Mouse (Mus musculus): ENCODE results near the gene Axdnd1. TPM values are rescaled to one million over a fixed set of nuclear protein-coding genes. Genes with fewer than 3 reads are reported as not detected.

Gene Axdnd1
- polyA plus RNA-seq, 1 experiment from 2014 or later: 0.30 TPM

GRCm38 (mm10) chr1:156460216-156460615 is 39.3 kb upstream of the Axdnd1 start:
- Histone ChIP-seq H3K4me2 (no peak overlapping the region), H3K9me3 (ENCODE audit: control insufficient read depth, low read length) (no peaks in the 10 kb centered on the region), H3K9ac (ENCODE audit: low read length) (no peak overlapping the region), H3K36me3 (ENCODE audit: control insufficient read depth, insufficient read depth, low read length) (no peaks in the 10 kb centered on the region), H3K27ac (ENCODE audit: low read depth, low read length) (no peak overlapping the region), H3K4me1 (ENCODE audit: control insufficient read depth, insufficient read depth, low read length) (no peaks in the 10 kb centered on the region), H3K27me3 (ENCODE audit: control insufficient read depth, insufficient read depth, low read length) (no peaks in the 10 kb centered on the region), H3K4me3 (ENCODE audit: low read depth, low read length) (no peak overlapping the region)
- DNase-seq (ENCODE audit: low spot score, missing footprints) (no peak), ATAC-seq (ENCODE audit: low FRiP score) (no peak)
- 91% methylated on average over 4 of the region's 4 CpGs for WGBS

- Histone ChIP-seq H3K9ac (ENCODE audit: low read length) (no peak overlapping the region), H3K4me1 (ENCODE audit: control insufficient read depth, insufficient read depth, low read length) (no peaks in the 10 kb centered on the region), H3K36me3 (ENCODE audit: control insufficient read depth, insufficient read depth, low read length) (no peaks in the 10 kb centered on the region), H3K27ac (ENCODE audit: low read depth, low read length) (no peak overlapping the region), H3K4me3 (ENCODE audit: low read depth, low read length) (no peak overlapping the region), H3K9me3 (ENCODE audit: control insufficient read depth, low read length) (no peaks in the 10 kb centered on the region), H3K4me2 (no peak overlapping the region), H3K27me3 (ENCODE audit: control insufficient read depth, insufficient read depth, low read length) (no peaks in the 10 kb centered on the region)
- ATAC-seq (ENCODE audit: low FRiP score) (no peak), DNase-seq (ENCODE audit: low spot score, missing footprints) (no peak)
- 84% methylated on average over 3 of the region's 3 CpGs for WGBS
Observed at GRCm38 (mm10) chr1:156459690-156460089, 38.7 kb upstream of the Axdnd1 start.

- no peaks in the 10 kb centered on the region for H3K36me3 ChIP-seq (ENCODE audit: control insufficient read depth, insufficient read depth, low read length)
- no peak overlapping the region for H3K4me3 ChIP-seq (ENCODE audit: low read depth, low read length)
- 85% methylated on average over 8 of the region's 8 CpGs for WGBS
- no peaks in the 10 kb centered on the region for H3K4me1 ChIP-seq (ENCODE audit: control insufficient read depth, insufficient read depth, low read length)
- no peaks in the 10 kb centered on the region for H3K9me3 ChIP-seq (ENCODE audit: control insufficient read depth, low read length)
- no peak overlapping the region for H3K9ac ChIP-seq (ENCODE audit: low read length)
- no peaks in the 10 kb centered on the region for H3K27me3 ChIP-seq (ENCODE audit: control insufficient read depth, insufficient read depth, low read length)
- H3K27ac ChIP-seq (ENCODE audit: low read depth, low read length): no peak overlapping the region
- H3K4me2 ChIP-seq: no peak overlapping the region
- ATAC-seq (ENCODE audit: low FRiP score) (no peak), DNase-seq (ENCODE audit: low spot score, missing footprints) (no peak)
Observed at GRCm38 (mm10) chr1:156458391-156459060, 37.6 kb upstream of the Axdnd1 start.

- no peaks in the 10 kb centered on the region for H3K27me3 ChIP-seq (ENCODE audit: control insufficient read depth, insufficient read depth, low read length)
- H3K4me2 ChIP-seq: no peak overlapping the region
- H3K27ac ChIP-seq (ENCODE audit: low read depth, low read length): no peak overlapping the region
- WGBS: 92% methylated on average over 2 of the region's 2 CpGs
- no peaks in the 10 kb centered on the region for H3K36me3 ChIP-seq (ENCODE audit: control insufficient read depth, insufficient read depth, low read length)
- 0 out of 2 replicates have a peak, but pooled peaks cover 2% of the 10 kb centered on the region for H3K4me1 ChIP-seq (ENCODE audit: control insufficient read depth, insufficient read depth, low read length)
- DNase-seq (ENCODE audit: low spot score, missing footprints) (no peak), ATAC-seq (ENCODE audit: low FRiP score) (no peak)
- H3K9me3 ChIP-seq (ENCODE audit: control insufficient read depth, low read length): no peaks in the 10 kb centered on the region
- no peak overlapping the region for H3K9ac ChIP-seq (ENCODE audit: low read length)
- H3K4me3 ChIP-seq (ENCODE audit: low read depth, low read length): no peak overlapping the region
Observed at GRCm38 (mm10) chr1:156455005-156455758, 34.2 kb upstream of the Axdnd1 start.

GRCm38 (mm10) chr1:156454384-156454783 is 33.4 kb upstream of the Axdnd1 start:
- H3K9ac ChIP-seq (ENCODE audit: low read length): no peak overlapping the region

GRCm38 (mm10) chr1:156453876-156454275 is 32.9 kb upstream of the Axdnd1 start:
- no peak overlapping the region for H3K27ac ChIP-seq (ENCODE audit: low read depth, low read length)
- H3K9me3 ChIP-seq (ENCODE audit: control insufficient read depth, low read length): no peaks in the 10 kb centered on the region
- no peak overlapping the region for H3K4me2 ChIP-seq
- 85% methylated on average over 10 of the region's 10 CpGs for WGBS
- H3K27me3 ChIP-seq (ENCODE audit: control insufficient read depth, insufficient read depth, low read length): no peaks in the 10 kb centered on the region
- no peak overlapping the region for H3K4me3 ChIP-seq (ENCODE audit: low read depth, low read length)
- H3K9ac ChIP-seq (ENCODE audit: low read length): no peak overlapping the region
- DNase-seq (ENCODE audit: low spot score, missing footprints) (no peak), ATAC-seq (ENCODE audit: low FRiP score) (no peak)
- 0 out of 2 replicates have a peak, but pooled peaks cover 2% of the 10 kb centered on the region for H3K4me1 ChIP-seq (ENCODE audit: control insufficient read depth, insufficient read depth, low read length)
- no peaks in the 10 kb centered on the region for H3K36me3 ChIP-seq (ENCODE audit: control insufficient read depth, insufficient read depth, low read length)

More at GRCm38 (mm10) chr1:156454384-156454783, 33.4 kb upstream of the Axdnd1 start:
- Histone ChIP-seq H3K9me3 (ENCODE audit: control insufficient read depth, low read length) (no peaks in the 10 kb centered on the region), H3K4me1 (ENCODE audit: control insufficient read depth, insufficient read depth, low read length) (0 out of 2 replicates have a peak, but pooled peaks cover 2% of the 10 kb centered on the region), H3K4me2 (no peak overlapping the region), H3K27me3 (ENCODE audit: control insufficient read depth, insufficient read depth, low read length) (no peaks in the 10 kb centered on the region), H3K4me3 (ENCODE audit: low read depth, low read length) (no peak overlapping the region), H3K36me3 (ENCODE audit: control insufficient read depth, insufficient read depth, low read length) (no peaks in the 10 kb centered on the region), H3K27ac (ENCODE audit: low read depth, low read length) (no peak overlapping the region)
- ATAC-seq (ENCODE audit: low FRiP score) (no peak), DNase-seq (ENCODE audit: low spot score, missing footprints) (no peak)
- WGBS: 67% methylated on average over 7 of the region's 7 CpGs

- Histone ChIP-seq H3K27me3 (ENCODE audit: control insufficient read depth, insufficient read depth, low read length) (no peaks in the 10 kb centered on the region), H3K36me3 (ENCODE audit: control insufficient read depth, insufficient read depth, low read length) (no peaks in the 10 kb centered on the region), H3K4me1 (ENCODE audit: control insufficient read depth, insufficient read depth, low read length) (0 out of 2 replicates have a peak, but pooled peaks cover 2% of the 10 kb centered on the region), H3K9me3 (ENCODE audit: control insufficient read depth, low read length) (no peaks in the 10 kb centered on the region), H3K4me3 (ENCODE audit: low read depth, low read length) (no peak overlapping the region), H3K4me2 (no peak overlapping the region), H3K9ac (ENCODE audit: low read length) (no peak overlapping the region), H3K27ac (ENCODE audit: low read depth, low read length) (no peak overlapping the region)
- no peak for ATAC-seq (ENCODE audit: low FRiP score)
- WGBS: 44% methylated on average over 4 of the region's 4 CpGs
- no peak for DNase-seq (ENCODE audit: low spot score, missing footprints)
Observed at GRCm38 (mm10) chr1:156450478-156450877, 29.5 kb upstream of the Axdnd1 start.

- Histone ChIP-seq H3K4me1 (ENCODE audit: control insufficient read depth, insufficient read depth, low read length) (0 out of 2 replicates have a peak, but pooled peaks cover 2% of the 10 kb centered on the region), H3K27me3 (ENCODE audit: control insufficient read depth, insufficient read depth, low read length) (no peaks in the 10 kb centered on the region), H3K36me3 (ENCODE audit: control insufficient read depth, insufficient read depth, low read length) (no peaks in the 10 kb centered on the region), H3K27ac (ENCODE audit: low read depth, low read length) (no peak overlapping the region), H3K4me3 (ENCODE audit: low read depth, low read length) (no peak overlapping the region), H3K9ac (ENCODE audit: low read length) (no peak overlapping the region), H3K9me3 (ENCODE audit: control insufficient read depth, low read length) (no peaks in the 10 kb centered on the region), H3K4me2 (no peak overlapping the region)
- WGBS: 77% methylated on average over 17 of the region's 17 CpGs
- DNase-seq (ENCODE audit: low spot score, missing footprints): no peak
- no peak for ATAC-seq (ENCODE audit: low FRiP score)
Observed at GRCm38 (mm10) chr1:156449691-156450090, 28.7 kb upstream of the Axdnd1 start.

GRCm38 (mm10) chr1:156449089-156449488 is 28.1 kb upstream of the Axdnd1 start:
- Histone ChIP-seq H3K4me1 (ENCODE audit: control insufficient read depth, insufficient read depth, low read length) (0 out of 2 replicates have a peak, but pooled peaks cover 2% of the 10 kb centered on the region), H3K27me3 (ENCODE audit: control insufficient read depth, insufficient read depth, low read length) (no peaks in the 10 kb centered on the region), H3K4me2 (no peak overlapping the region), H3K9ac (ENCODE audit: low read length) (no peak overlapping the region), H3K27ac (ENCODE audit: low read depth, low read length) (no peak overlapping the region), H3K9me3 (ENCODE audit: control insufficient read depth, low read length) (no peaks in the 10 kb centered on the region), H3K4me3 (ENCODE audit: low read depth, low read length) (no peak overlapping the region), H3K36me3 (ENCODE audit: control insufficient read depth, insufficient read depth, low read length) (no peaks in the 10 kb centered on the region)
- WGBS: 83% methylated on average over 7 of the region's 7 CpGs
- ATAC-seq (ENCODE audit: low FRiP score) (no peak), DNase-seq (ENCODE audit: low spot score, missing footprints) (no peak)

All from midbrain, embryonic 11.5 days (tissue).